Mouse (Mus musculus): ENCODE results near the gene Wnt11. TPM values are rescaled to one million over a fixed set of nuclear protein-coding genes. Genes with fewer than 3 reads are reported as not detected.

Wnt11 gene
- polyA plus RNA-seq, 1 experiment from 2014 or later: 2.0 TPM

DNA sequence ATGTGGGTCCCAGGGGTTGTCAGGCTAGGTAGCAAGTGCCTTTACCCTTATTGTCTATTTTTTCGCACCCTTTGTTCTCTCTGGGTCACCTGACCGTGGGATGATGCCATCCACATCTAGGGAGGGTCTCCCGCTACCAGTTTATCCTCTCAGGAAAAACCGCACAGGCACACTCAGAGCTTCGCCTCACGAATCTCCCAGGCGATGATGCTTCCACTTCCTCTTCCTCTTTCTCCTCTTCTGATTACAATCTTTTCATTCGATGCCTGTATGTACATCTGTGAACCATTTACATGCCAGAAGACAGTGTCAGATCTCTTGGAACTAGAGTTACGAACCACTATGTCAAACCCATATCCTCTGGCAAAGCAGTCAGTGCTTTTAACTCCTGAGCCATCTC is 31.7 kb upstream of the Wnt11 start:
- H3K9me3 ChIP-seq: no peaks in the 10 kb centered on the region
- H3K36me3 ChIP-seq: no peaks in the 10 kb centered on the region
- WGBS: 86% methylated on average over 9 of the region's 9 CpGs
- H3K9ac ChIP-seq: no peak overlapping the region
- H3K4me3 ChIP-seq: no peak overlapping the region
- no peak overlapping the region for H3K27ac ChIP-seq
- no peak overlapping the region for H3K4me2 ChIP-seq
- H3K4me1 ChIP-seq (replicated peaks): peaks cover 13% of the 10 kb centered on the region
- H3K27me3 ChIP-seq: no peaks in the 10 kb centered on the region
- no peak for ATAC-seq (ENCODE audit: low FRiP score)

DNA sequence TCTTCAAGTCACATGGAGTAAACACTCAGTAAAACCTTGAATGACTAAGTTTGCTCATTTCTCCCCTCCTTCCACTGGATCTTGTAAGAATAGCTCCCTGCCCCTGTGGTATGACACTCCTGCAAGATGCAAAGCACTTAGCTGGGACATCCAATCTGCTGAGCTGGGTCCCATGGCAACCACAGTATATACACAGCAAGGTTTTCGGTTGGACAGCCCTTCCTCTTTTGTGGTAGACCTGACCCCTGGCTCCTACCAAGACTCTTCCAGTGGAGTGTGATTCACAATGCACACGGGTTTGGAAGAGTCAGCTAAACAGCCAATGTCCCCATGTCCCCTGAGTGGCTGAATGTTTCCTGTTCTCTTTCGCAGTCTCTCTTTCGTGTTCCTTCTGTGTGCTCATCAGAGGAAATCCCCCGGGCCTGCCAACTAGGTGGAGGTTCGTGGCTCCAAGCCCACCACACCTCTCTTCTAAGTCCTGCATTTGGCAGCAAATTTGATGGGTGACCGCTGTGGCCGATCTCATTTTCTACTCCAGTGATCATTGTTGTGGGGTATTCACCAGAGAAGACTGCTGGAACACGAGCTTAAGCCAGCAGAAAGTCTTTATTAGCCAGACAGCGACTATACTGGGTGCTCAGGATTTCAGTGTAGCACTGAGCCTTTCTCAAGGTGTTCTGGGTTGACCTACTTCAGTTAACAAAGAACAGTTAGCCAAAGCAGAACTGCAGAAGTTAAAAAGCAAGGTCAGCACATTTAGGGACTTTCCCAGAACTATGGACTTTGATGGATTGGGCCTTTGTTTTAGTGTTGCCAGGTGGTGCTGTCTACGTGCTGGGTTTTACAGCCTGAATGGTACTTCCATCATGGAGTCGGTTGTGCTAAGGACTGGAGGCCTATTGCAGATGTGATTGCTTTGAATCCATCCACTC is 29.8 kb upstream of the Wnt11 start:
- 48% methylated on average over 12 of the region's 12 CpGs for WGBS
- Histone ChIP-seq H3K4me3 (no peak overlapping the region), H3K9me3 (no peaks in the 10 kb centered on the region), H3K4me2 (no peak overlapping the region), H3K36me3 (no peaks in the 10 kb centered on the region), H3K27me3 (peaks cover 5% of the 10 kb centered on the region; the same call in 1 of the 2 replicates), H3K9ac (no peak overlapping the region), H3K27ac (no peak overlapping the region), H3K4me1 (replicated peaks) (peaks cover 9% of the 10 kb centered on the region; the same call in 1 of the 2 replicates)
- ATAC-seq (ENCODE audit: low FRiP score): no peak

DNA sequence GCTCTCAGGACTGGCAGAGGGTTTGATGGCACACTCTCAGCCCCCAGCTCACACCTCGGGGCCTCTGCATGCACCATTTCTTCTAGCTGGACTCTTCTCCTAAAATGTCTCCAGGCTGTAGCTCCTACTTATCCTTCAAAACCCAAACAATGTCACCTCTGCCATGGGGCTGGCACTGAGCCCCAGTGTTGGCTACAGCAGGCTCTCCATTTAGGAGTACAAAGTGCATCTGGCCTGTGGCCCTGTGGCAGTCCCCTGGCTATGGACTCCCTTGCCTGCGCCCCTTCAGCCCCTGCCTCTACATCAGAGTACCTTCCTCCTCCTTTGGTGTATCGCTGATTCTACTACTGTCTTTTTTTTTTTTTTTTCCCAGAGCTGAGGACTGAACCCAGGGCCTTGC is 28.0 kb upstream of the Wnt11 start:
- WGBS: 89% methylated on average over 3 of the region's 3 CpGs
- H3K4me1 ChIP-seq (replicated peaks): peaks cover 9% of the 10 kb centered on the region; the same call in 1 of the 2 replicates
- no peaks in the 10 kb centered on the region for H3K36me3 ChIP-seq
- no peak for ATAC-seq (ENCODE audit: low FRiP score)
- H3K4me3 ChIP-seq: no peak overlapping the region
- no peak overlapping the region for H3K4me2 ChIP-seq
- no peak overlapping the region for H3K9ac ChIP-seq
- H3K9me3 ChIP-seq: no peaks in the 10 kb centered on the region
- no peak overlapping the region for H3K27ac ChIP-seq
- peaks cover 13% of the 10 kb centered on the region; the same call in 1 of the 2 replicates for H3K27me3 ChIP-seq

- peaks cover 31% of the 10 kb centered on the region; the same call in 1 of the 2 replicates for H3K27me3 ChIP-seq
- H3K4me3 ChIP-seq: no peak overlapping the region
- H3K4me1 ChIP-seq (replicated peaks): peaks cover 12% of the 10 kb centered on the region
- no peak for ATAC-seq (ENCODE audit: low FRiP score)
- H3K9ac ChIP-seq: no peak overlapping the region
- H3K9me3 ChIP-seq: no peaks in the 10 kb centered on the region
- H3K36me3 ChIP-seq: no peaks in the 10 kb centered on the region
- H3K4me2 ChIP-seq: no peak overlapping the region
- H3K27ac ChIP-seq: no peak overlapping the region
- WGBS: 89% methylated on average over 6 of the region's 6 CpGs
These were observed 25.5 kb upstream of the Wnt11 start for GRCm38 (mm10) chr7:98809372-98809771.

DNA sequence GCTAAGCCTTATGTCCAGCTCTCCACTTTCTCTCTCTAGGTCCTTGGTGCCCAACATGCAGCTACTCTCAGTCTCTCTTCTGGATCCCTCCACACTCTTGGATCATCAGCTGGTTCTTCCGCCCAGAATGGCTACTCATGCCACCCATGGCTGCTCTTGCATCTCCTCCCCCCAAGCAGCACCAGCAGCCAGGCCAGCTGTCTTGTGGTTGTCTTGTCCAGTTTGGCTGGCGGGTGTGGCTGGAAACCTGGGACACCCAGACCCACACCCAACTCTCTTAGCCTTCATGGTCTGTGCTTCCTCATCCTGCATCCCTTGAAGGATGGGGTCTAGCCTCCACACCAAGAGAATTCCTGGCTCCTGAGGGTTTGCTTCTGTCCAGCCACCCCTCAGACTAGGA is 24.3 kb upstream of the Wnt11 start:
- Histone ChIP-seq H3K4me1 (replicated peaks) (peaks cover 9% of the 10 kb centered on the region), H3K27me3 (peaks cover 31% of the 10 kb centered on the region; the same call in 1 of the 2 replicates), H3K9ac (no peak overlapping the region), H3K36me3 (no peaks in the 10 kb centered on the region), H3K4me2 (no peak overlapping the region), H3K4me3 (no peak overlapping the region), H3K27ac (no peak overlapping the region), H3K9me3 (no peaks in the 10 kb centered on the region)
- WGBS: 89% methylated on average over 2 of the region's 2 CpGs
- no peak for ATAC-seq (ENCODE audit: low FRiP score)

GRCm38 (mm10) chr7:98820501-98820900 is 14.4 kb upstream of the Wnt11 start:
- Histone ChIP-seq H3K27ac (no peak overlapping the region), H3K9ac (no peak overlapping the region), H3K27me3 (peaks cover 17% of the 10 kb centered on the region), H3K9me3 (no peaks in the 10 kb centered on the region), H3K4me1 (replicated peaks) (peaks cover 14% of the 10 kb centered on the region), H3K4me2 (no peak overlapping the region), H3K36me3 (no peaks in the 10 kb centered on the region), H3K4me3 (no peak overlapping the region)
- 95% methylated on average over 1 of the region's 1 CpGs for WGBS
- ATAC-seq (ENCODE audit: low FRiP score): no peak

DNA sequence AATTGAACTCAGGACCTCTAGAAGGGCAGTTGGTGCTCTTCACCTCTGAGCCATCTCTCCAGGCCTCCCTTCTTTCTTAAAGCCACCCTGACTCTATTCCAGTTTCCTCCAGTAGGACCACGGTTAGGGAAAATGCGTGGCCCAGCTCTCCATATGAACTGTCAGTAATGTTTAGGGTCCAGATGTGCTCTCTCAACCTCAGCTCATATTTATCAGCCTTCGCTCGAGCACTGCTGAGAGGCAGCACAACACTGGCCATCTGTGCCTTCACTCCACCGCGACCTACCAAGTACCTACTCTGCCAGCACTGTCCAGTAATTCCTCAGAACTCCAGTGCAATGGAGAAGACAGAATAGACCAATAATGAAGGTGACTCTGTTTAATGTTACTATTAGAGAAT is 12.0 kb upstream of the Wnt11 start:
- Histone ChIP-seq H3K9ac (no peak overlapping the region), H3K9me3 (no peaks in the 10 kb centered on the region), H3K4me3 (no peak overlapping the region), H3K27me3 (peaks cover 17% of the 10 kb centered on the region), H3K27ac (no peak overlapping the region), H3K4me2 (no peak overlapping the region), H3K4me1 (replicated peaks) (no peaks in the 10 kb centered on the region), H3K36me3 (no peaks in the 10 kb centered on the region)
- WGBS: 78% methylated on average over 6 of the region's 6 CpGs
- no peak for ATAC-seq (ENCODE audit: low FRiP score)

GRCm38 (mm10) chr7:98823896-98824822 is 10.8 kb upstream of the Wnt11 start:
- no peak overlapping the region for H3K27ac ChIP-seq
- WGBS: 69% methylated on average over 15 of the region's 15 CpGs
- ATAC-seq (ENCODE audit: low FRiP score): no peak

GRCm38 (mm10) chr7:98828052-98828451 is 6.9 kb upstream of the Wnt11 start:
- 58% methylated on average over 3 of the region's 3 CpGs for WGBS

More at GRCm38 (mm10) chr7:98823896-98824822, 10.8 kb upstream of the Wnt11 start:
- Histone ChIP-seq H3K36me3 (no peaks in the 10 kb centered on the region), H3K4me3 (no peak overlapping the region), H3K4me2 (no peak overlapping the region), H3K9ac (no peak overlapping the region), H3K4me1 (replicated peaks) (peaks cover 4% of the 10 kb centered on the region; the same call in 1 of the 2 replicates), H3K9me3 (no peaks in the 10 kb centered on the region), H3K27me3 (0 out of 2 replicates have a peak, but pooled peaks cover 6% of the 10 kb centered on the region)

DNA sequence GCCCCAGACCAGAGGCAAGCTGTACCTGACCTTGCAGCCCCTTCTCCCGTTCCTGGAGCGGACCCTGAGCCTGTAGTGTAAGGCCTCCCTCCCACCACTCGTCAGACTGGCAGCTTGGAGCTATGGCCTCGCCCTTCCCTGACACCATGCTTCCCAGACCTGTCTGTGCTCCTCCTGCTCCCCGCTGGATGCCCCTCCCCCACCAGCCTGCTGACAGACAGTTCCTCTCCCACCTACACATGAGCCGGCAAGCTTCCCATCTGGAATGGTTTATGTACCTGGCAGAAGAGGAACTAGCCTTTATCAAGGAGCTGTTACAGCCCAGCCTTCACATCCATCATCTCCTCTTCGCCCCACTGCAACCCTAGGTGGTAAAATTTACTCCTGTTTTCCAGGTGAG is 6.0 kb upstream of the Wnt11 start:
- no peak overlapping the region for H3K9ac ChIP-seq
- no peaks in the 10 kb centered on the region for H3K36me3 ChIP-seq
- 43% methylated on average over 7 of the region's 7 CpGs for WGBS
- H3K27me3 ChIP-seq: peaks cover 48% of the 10 kb centered on the region
- H3K4me2 ChIP-seq: no peak overlapping the region
- H3K4me3 ChIP-seq: no peak overlapping the region
- no peak overlapping the region for H3K27ac ChIP-seq
- ATAC-seq (ENCODE audit: low FRiP score): no peak
- H3K9me3 ChIP-seq: no peaks in the 10 kb centered on the region
- peaks cover 4% of the 10 kb centered on the region; the same call in 1 of the 2 replicates for H3K4me1 ChIP-seq (replicated peaks)

More at GRCm38 (mm10) chr7:98828052-98828451, 6.9 kb upstream of the Wnt11 start:
- H3K27me3 ChIP-seq: peaks cover 40% of the 10 kb centered on the region
- no peaks in the 10 kb centered on the region for H3K9me3 ChIP-seq
- H3K4me1 ChIP-seq (replicated peaks): peaks cover 4% of the 10 kb centered on the region; the same call in 1 of the 2 replicates
- no peak overlapping the region for H3K4me3 ChIP-seq
- no peak overlapping the region for H3K27ac ChIP-seq
- H3K9ac ChIP-seq: no peak overlapping the region
- no peak overlapping the region for H3K4me2 ChIP-seq
- ATAC-seq (ENCODE audit: low FRiP score): no peak
- H3K36me3 ChIP-seq: no peaks in the 10 kb centered on the region

DNA sequence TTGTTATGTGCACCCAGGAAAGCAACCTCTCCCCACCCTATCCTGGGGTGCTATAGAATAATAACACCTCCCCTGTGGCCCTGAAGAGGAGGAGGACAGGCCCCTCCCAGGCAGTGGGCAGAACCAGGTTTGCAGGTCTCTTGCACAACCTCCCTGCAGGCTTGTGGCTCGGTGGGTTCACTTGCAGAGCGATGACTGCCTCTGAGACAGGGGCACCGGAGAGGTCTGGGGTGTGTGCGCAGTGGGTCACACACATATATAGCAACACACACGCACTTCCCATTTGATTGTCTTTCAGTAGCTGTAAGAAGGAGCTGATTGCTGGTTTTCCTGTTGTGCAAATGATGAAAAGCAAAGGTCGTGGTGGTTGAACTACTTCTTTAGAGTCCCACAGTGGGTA is 3.6 kb upstream of the Wnt11 start:
- peaks cover 72% of the 10 kb centered on the region for H3K27me3 ChIP-seq
- H3K4me3 ChIP-seq: no peak overlapping the region
- WGBS: 46% methylated on average over 6 of the region's 6 CpGs

More for the DNA sequence above, 3.6 kb upstream of the Wnt11 start:
- no peak overlapping the region for H3K27ac ChIP-seq
- H3K4me1 ChIP-seq (replicated peaks): peaks cover 24% of the 10 kb centered on the region
- H3K4me2 ChIP-seq: no peak overlapping the region
- H3K36me3 ChIP-seq: no peaks in the 10 kb centered on the region
- H3K9ac ChIP-seq: no peak overlapping the region
- ATAC-seq (ENCODE audit: low FRiP score): no peak
- no peaks in the 10 kb centered on the region for H3K9me3 ChIP-seq
